Mouse (Mus musculus): ENCODE data around the gene Ssbp3. TPM values are rescaled to one million over a fixed set of nuclear protein-coding genes. Genes with fewer than 3 reads are reported as not detected.

Ssbp3 gene
- polyA plus RNA-seq, 1 experiment from 2014 or later: 175 TPM

DNA sequence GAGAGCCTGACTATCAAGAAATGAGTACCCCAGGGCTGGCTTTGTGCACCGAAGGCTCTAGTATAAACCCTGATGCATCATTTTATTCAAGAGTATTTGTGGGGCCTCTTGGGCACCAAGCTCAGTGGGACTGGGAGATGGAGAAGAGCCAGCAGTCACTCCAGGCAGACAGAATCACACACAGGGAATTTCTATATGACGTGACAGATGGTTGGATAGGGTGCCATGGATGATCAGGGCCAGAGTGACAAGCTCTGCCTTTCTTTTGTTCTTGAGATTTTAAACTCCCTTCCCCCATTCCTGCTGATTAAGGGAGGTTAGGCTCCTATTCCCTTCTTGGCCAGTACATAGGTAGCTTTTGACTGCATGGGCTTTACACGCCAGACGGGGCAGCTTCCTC lies 74.8 kb downstream of the Ssbp3 start:
- 48% methylated on average over 4 of the region's 4 CpGs for WGBS
- Histone ChIP-seq H3K27ac (0 out of 2 replicates have a peak overlapping the region, but pooled peaks have one; percentile 8), H3K27me3 (replicated peaks) (no peaks in the 10 kb centered on the region), H3K4me2 (no peak overlapping the region), H3K4me3 (no peak overlapping the region), H3K36me3 (replicated peaks) (no peaks in the 10 kb centered on the region), H3K9me3 (no peaks in the 10 kb centered on the region), H3K4me1 (peaks cover 88% of the 10 kb centered on the region), H3K9ac (no peak overlapping the region)
- no peak for ATAC-seq (replicated peaks)

DNA sequence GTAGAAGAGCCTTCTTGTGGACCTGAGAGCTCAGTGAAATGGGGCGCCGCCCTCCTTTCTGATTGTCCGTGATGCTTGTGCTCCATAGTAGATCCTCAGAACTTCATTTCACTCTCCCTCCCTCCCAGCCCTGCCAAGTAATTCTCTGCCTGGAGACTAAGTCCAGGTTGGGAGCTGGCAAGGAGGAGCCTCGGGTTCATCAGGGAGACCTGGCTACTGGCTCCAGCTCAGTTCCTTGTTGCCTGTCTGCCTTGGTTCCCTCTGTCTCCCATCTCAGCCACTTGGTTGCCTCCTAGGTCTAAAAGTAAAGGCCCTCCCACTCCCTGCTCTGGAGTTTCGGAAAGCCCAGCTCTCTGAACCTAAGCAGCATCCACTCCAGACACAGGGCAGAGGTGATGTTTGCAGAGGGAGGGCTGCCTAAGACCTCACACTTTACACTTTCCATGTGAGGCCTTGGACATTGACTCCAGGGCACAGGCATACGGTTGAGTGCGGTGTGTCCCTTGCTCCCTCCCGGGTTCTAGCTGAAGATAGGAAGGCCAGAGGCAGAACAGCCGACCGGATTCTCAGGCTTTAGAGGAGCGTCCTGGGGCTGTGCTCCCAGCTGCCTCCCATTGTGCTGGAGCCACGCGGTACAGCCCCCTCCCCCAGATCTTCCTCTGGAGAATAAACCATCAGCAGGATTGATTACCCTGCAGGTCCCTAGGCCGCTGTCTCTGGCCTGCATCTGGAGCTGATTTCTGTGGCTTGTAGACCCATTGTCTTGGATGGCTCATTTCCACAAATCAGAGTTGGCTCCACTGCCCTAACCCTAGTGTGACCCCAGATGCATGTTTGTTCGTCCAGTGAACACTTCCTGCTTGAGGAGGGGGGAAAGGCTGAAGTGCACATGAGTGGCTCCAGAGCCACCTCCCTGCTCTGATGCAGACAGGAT lies 75.7 kb downstream of the Ssbp3 start:
- ATAC-seq (replicated peaks): no peak
- Histone ChIP-seq H3K4me3 (no peak overlapping the region), H3K27ac (peak overlapping the region; percentile 36; the same call in 1 of the 2 replicates), H3K4me2 (no peak overlapping the region), H3K27me3 (replicated peaks) (no peaks in the 10 kb centered on the region), H3K4me1 (peaks cover 88% of the 10 kb centered on the region), H3K9ac (no peak overlapping the region), H3K36me3 (replicated peaks) (no peaks in the 10 kb centered on the region), H3K9me3 (no peaks in the 10 kb centered on the region)
- WGBS: 24% methylated on average over 15 of the region's 15 CpGs

DNA sequence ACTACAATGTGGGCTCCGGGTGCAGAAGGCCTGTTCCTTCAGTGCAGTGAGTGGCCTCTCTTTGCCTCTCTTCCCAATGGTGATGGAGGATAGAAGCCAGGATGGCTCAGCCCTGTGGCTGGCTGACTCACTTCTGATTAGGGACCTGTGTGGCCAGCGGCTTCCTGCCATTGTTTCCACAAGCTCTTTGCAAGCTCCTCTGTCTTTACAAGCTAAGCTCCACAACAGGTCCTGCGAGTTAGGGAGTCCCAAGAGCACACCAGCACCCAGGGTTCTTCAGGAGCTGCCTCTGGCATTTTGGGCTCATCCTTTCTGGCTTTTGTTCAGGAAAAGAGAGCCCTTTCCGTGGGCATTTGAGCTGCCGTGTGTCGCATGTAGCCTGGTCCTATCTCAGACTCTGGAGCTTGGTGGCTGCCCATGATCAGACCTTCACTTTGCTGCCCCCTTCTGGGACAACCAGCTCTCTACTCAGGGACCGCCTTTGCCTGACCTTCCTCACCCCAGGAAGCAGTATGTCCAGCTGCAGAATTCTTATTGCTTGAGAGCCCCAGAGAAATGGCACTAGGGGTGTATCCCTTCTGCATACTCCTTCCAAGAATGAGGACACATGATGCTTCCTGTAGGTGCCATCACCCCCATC lies 77.3 kb downstream of the Ssbp3 start:
- H3K9me3 ChIP-seq: no peaks in the 10 kb centered on the region
- WGBS: 18% methylated on average over 7 of the region's 7 CpGs
- H3K9ac ChIP-seq: no peak overlapping the region
- H3K27me3 ChIP-seq (replicated peaks): no peaks in the 10 kb centered on the region
- no peak for ATAC-seq (replicated peaks)
- H3K4me3 ChIP-seq: no peak overlapping the region
- no peaks in the 10 kb centered on the region for H3K36me3 ChIP-seq (replicated peaks)
- H3K4me1 ChIP-seq: peaks cover 92% of the 10 kb centered on the region
- H3K27ac ChIP-seq: peak overlapping the region; percentile 63; the same call in 1 of the 2 replicates
- no peak overlapping the region for H3K4me2 ChIP-seq

DNA sequence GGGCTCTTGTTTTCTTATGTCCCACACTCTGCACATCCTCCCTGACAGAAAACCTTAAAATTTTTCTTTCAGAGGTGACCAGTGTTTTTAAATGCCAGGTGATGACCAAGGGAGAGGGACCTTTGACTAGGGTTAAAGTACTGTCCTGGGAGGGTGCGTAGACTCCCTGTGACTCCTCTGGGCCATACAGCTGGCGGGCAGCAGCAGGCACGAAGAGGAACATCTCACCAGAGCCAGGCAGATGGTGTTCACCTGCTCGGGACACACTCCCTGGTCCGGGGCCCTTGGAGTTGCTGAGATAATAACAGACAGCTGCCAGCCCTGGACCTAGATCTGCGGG lies 78.4 kb downstream of the Ssbp3 start:
- WGBS: 20% methylated on average over 6 of the region's 6 CpGs
- ATAC-seq (replicated peaks): no peak
- Histone ChIP-seq H3K4me1 (peaks cover 91% of the 10 kb centered on the region), H3K9me3 (no peaks in the 10 kb centered on the region), H3K4me3 (no peak overlapping the region), H3K4me2 (no peak overlapping the region; the same call in 1 of the 2 replicates), H3K27me3 (replicated peaks) (no peaks in the 10 kb centered on the region), H3K36me3 (replicated peaks) (no peaks in the 10 kb centered on the region), H3K27ac (peak overlapping the region; percentile 63), H3K9ac (no peak overlapping the region)

DNA sequence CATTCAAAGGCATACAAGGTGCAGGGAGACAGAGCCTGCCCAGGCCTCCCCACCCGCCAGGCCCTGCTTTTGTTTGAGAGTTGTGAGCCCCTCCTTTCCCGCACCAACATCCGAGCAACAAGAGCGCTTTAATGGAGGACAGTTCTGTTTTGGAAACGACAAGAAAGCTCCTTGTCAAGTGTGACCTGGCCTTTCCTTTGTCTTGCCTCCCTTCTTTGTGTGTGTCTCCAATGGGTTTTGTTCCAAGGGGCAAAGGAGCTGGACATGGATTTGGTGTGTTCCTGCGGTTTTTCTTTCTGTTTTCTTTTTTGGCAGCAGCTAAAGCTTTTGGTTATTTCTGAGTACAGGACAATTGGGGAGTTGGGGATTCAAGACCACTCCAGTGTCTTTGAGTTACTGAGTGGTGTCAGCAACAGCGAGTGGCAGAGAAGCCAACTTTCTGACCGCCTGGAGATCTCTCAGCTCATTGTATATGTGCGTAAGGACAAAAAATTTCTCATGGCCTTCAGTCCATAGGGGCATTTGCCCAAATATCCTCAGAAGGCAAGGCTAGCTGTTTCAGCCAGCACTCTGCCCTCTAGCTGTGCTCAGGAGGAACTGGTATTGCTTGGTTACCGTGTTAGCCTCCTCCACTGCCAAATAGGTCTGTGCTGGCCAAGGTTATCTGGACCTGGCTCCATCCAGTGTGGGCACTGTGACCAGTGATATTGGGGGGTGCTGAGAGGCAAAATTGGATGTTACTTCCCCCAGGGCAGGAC lies 78.9 kb downstream of the Ssbp3 start:
- no peak overlapping the region for H3K9ac ChIP-seq
- WGBS: 7% methylated on average over 10 of the region's 10 CpGs

GRCm38 (mm10) chr4:106993053-106993452 lies 82.6 kb downstream of the Ssbp3 start:
- no peaks in the 10 kb centered on the region for H3K36me3 ChIP-seq (replicated peaks)
- H3K9me3 ChIP-seq: no peaks in the 10 kb centered on the region
- ATAC-seq (replicated peaks): no peak
- H3K4me2 ChIP-seq: no peak overlapping the region
- peaks cover 86% of the 10 kb centered on the region for H3K4me1 ChIP-seq
- H3K27ac ChIP-seq: no peak overlapping the region
- 83% methylated on average over 5 of the region's 5 CpGs for WGBS
- no peak overlapping the region for H3K9ac ChIP-seq
- no peak overlapping the region for H3K4me3 ChIP-seq
- no peaks in the 10 kb centered on the region for H3K27me3 ChIP-seq (replicated peaks)

More for the DNA sequence above, 78.9 kb downstream of the Ssbp3 start:
- no peak overlapping the region for H3K4me3 ChIP-seq
- peak; percentile 38; the same call in 1 of the 2 replicates for ATAC-seq (replicated peaks)
- H3K27ac ChIP-seq: peak overlapping the region; percentile 63
- no peaks in the 10 kb centered on the region for H3K27me3 ChIP-seq (replicated peaks)
- no peaks in the 10 kb centered on the region for H3K36me3 ChIP-seq (replicated peaks)
- H3K4me2 ChIP-seq: no peak overlapping the region; the same call in 1 of the 2 replicates
- no peaks in the 10 kb centered on the region for H3K9me3 ChIP-seq
- H3K4me1 ChIP-seq: peaks cover 89% of the 10 kb centered on the region

GRCm38 (mm10) chr4:106994252-106994651 lies 83.8 kb downstream of the Ssbp3 start:
- no peak overlapping the region for H3K4me2 ChIP-seq

GRCm38 (mm10) chr4:106995069-106995468 lies 84.6 kb downstream of the Ssbp3 start:
- no peak overlapping the region for H3K27ac ChIP-seq
- H3K4me1 ChIP-seq: peaks cover 75% of the 10 kb centered on the region
- no peaks in the 10 kb centered on the region for H3K27me3 ChIP-seq (replicated peaks)
- no peaks in the 10 kb centered on the region for H3K36me3 ChIP-seq (replicated peaks)
- ATAC-seq (replicated peaks): no peak
- no peak overlapping the region for H3K9ac ChIP-seq
- H3K4me2 ChIP-seq: no peak overlapping the region
- no peak overlapping the region for H3K4me3 ChIP-seq
- WGBS: 85% methylated on average over 6 of the region's 6 CpGs
- H3K9me3 ChIP-seq: no peaks in the 10 kb centered on the region

More at GRCm38 (mm10) chr4:106994252-106994651, 83.8 kb downstream of the Ssbp3 start:
- H3K27me3 ChIP-seq (replicated peaks): no peaks in the 10 kb centered on the region
- no peak for ATAC-seq (replicated peaks)
- peaks cover 78% of the 10 kb centered on the region for H3K4me1 ChIP-seq
- H3K9me3 ChIP-seq: no peaks in the 10 kb centered on the region
- H3K36me3 ChIP-seq (replicated peaks): no peaks in the 10 kb centered on the region
- no peak overlapping the region for H3K27ac ChIP-seq
- H3K4me3 ChIP-seq: no peak overlapping the region
- 76% methylated on average over 5 of the region's 5 CpGs for WGBS
- H3K9ac ChIP-seq: no peak overlapping the region

- Histone ChIP-seq H3K27me3 (replicated peaks) (no peaks in the 10 kb centered on the region), H3K9ac (no peak overlapping the region), H3K27ac (no peak overlapping the region), H3K4me1 (peaks cover 75% of the 10 kb centered on the region), H3K9me3 (no peaks in the 10 kb centered on the region), H3K4me3 (no peak overlapping the region), H3K4me2 (no peak overlapping the region), H3K36me3 (replicated peaks) (no peaks in the 10 kb centered on the region)
- 90% methylated on average over 5 of the region's 5 CpGs for WGBS
- no peak for ATAC-seq (replicated peaks)
These were observed 85.0 kb downstream of the Ssbp3 start for GRCm38 (mm10) chr4:106995513-106995912.

GRCm38 (mm10) chr4:106996305-106997076 lies 86.0 kb downstream of the Ssbp3 start:
- H3K4me2 ChIP-seq: no peak overlapping the region
- H3K27ac ChIP-seq: no peak overlapping the region
- no peaks in the 10 kb centered on the region for H3K27me3 ChIP-seq (replicated peaks)
- 45% methylated on average over 13 of the region's 13 CpGs for WGBS
- no peak overlapping the region for H3K4me3 ChIP-seq
- no peaks in the 10 kb centered on the region for H3K36me3 ChIP-seq (replicated peaks)
- H3K9ac ChIP-seq: no peak overlapping the region
- no peaks in the 10 kb centered on the region for H3K9me3 ChIP-seq
- no peak for ATAC-seq (replicated peaks)
- H3K4me1 ChIP-seq: peaks cover 76% of the 10 kb centered on the region

DNA sequence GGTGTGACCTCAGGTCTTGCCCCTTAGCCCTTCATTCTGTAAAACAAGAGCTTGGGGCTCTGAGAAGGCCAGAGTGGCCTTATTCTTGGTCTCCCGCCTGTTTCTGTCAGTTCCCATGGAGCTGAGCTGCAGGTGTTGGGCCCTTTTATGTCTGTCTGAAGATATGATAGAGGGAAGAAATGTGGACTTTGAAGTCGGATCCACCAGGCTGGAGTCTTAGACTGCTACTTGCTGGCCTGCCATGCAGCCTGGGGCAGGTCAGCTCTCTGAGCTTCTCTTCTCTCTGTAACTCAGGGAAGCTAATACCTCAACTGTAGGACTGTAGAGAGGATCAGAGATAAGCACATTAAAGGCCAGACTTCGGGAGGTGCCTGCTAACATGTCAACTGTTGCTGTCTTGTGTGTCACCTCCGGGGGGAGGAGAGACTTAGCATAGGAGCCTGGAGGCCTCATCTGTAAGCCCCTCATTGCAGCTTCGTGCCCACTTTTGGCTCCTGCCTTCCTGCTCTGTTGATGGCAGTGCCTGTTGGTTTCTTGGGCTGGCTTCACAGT lies 90.8 kb downstream of the Ssbp3 start:
- H3K4me1 ChIP-seq: peaks cover 63% of the 10 kb centered on the region
- no peaks in the 10 kb centered on the region for H3K27me3 ChIP-seq (replicated peaks)
- ATAC-seq (replicated peaks): 0 out of 2 replicates have a peak, but pooled peaks have one; percentile 19
- no peaks in the 10 kb centered on the region for H3K36me3 ChIP-seq (replicated peaks)
- H3K4me2 ChIP-seq: no peak overlapping the region
- 45% methylated on average over 5 of the region's 5 CpGs for WGBS
- H3K9ac ChIP-seq: no peak overlapping the region
- peak overlapping the region; percentile 39 for H3K27ac ChIP-seq
- H3K9me3 ChIP-seq: no peaks in the 10 kb centered on the region
- no peak overlapping the region for H3K4me3 ChIP-seq

Data from midbrain, embryonic 15.5 days (tissue).